Mouse (Mus musculus) thymus, adult 2 months (tissue): ENCODE measurements around the gene Alkbh1. TPM values are rescaled to one million over a fixed set of nuclear protein-coding genes. Genes with fewer than 3 reads are reported as not detected.

Experiments used
- DNase-seq: peaks from one replicate; pipeline ENCODE4 v3.0.0; 2021
- H3K27ac ChIP-seq: fragments of 200-500 bp; 2 replicates; pipeline ENCODE4 v1.5.1; 2012; ENCODE audit warnings: low read length, control low read depth; ENCODE audit not compliant: control insufficient read depth, insufficient read depth
- H3K27me3 ChIP-seq: fragments of 200-500 bp; 2 replicates; pipeline ENCODE4 v1.6.1; 2012; ENCODE audit warnings: mild to moderate bottlenecking, low read length, moderate library complexity, mixed read lengths; ENCODE audit not compliant: control insufficient read depth, insufficient read depth
- H3K36me3 ChIP-seq: fragments of 200-500 bp; 2 replicates; pipeline ENCODE4 v1.6.1; 2012; ENCODE audit warnings: mild to moderate bottlenecking, low read length, moderate library complexity; ENCODE audit not compliant: control insufficient read depth, insufficient read depth
- H3K4me1 ChIP-seq: fragments of 200-500 bp; replicated peaks from 2 replicates; pipeline ENCODE4 v1.6.1; 2012; ENCODE audit warnings: low read length; ENCODE audit not compliant: control insufficient read depth, insufficient read depth
- H3K4me3 ChIP-seq: fragments of 200-500 bp; 2 replicates; pipeline ENCODE4 v1.5.1; 2012; ENCODE audit warnings: mild to moderate bottlenecking, low read length, control low read depth, moderate library complexity; ENCODE audit not compliant: control insufficient read depth, insufficient read depth
- CTCF ChIP-seq: fragments of 200-500 bp; IDR thresholded peaks from 2 replicates; pipeline ENCODE4 v1.5.1; 2012; ENCODE audit warnings: mild to moderate bottlenecking, control low read depth, low read length, moderate library complexity, borderline replicate concordance; ENCODE audit not compliant: control insufficient read depth, poor library complexity, insufficient read depth; ENCODE audit errors: extremely low read depth
- POLR2A ChIP-seq: fragments of 200-500 bp; IDR thresholded peaks from 2 replicates; pipeline ENCODE4 v1.6.1; 2012; ENCODE audit warnings: mild to moderate bottlenecking, low read length, control low read depth, moderate library complexity; ENCODE audit not compliant: control insufficient read depth, poor library complexity, insufficient read depth; ENCODE audit errors: extremely low read depth
- WGBS: fragments of 180-500 bp; shearing (Covaris S2); methylation state at CpG from one replicate; pipeline ENCODE4 v1.1.7; 2018; 5-methylcytosine and 5-hydroxymethylcytosine counted together
- polyA plus RNA-seq: library from polyadenylated mRNA; depleted of rRNA; stranded (reverse); fragments of >200 nt; gene quantifications from 2 replicates; pipeline ENCODE4 v1.2.3, GENCODE M21; 2012; rRNA removed

Alkbh1 gene
- polyA plus RNA-seq, 1 experiment = 42.7 TPM

DNA sequence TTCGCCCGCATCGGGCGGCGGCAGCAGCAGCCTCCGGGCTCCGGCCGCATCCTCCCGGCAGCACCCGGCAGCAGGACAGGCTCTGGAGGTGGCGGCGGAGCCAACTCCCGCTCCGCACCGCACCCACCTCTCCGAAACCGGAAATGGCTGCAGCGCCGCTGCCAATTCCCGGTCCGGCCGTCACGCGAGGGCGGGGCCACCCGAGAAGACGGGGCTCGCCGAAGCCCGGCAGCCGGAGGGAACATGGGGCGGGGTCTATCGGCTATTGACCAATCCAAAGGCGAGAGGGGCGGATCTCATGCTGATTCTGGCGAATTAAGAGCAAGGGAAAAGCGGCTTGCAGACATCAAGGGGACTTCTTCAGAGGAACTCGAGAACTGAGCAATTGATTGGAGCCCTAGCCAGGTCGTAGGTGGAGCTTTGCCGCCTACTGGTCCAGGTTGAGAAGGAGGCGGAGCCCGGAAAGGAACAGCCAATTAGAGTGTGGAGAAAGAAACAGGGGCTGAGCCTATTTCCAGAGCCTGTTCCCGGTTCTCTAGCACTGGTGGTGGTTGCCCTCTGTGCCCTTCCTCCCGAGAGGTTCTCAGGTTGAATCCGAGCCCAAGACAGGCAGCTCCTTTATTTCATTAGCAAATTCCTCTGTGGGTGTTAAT lies 55.6 kb downstream of the Alkbh1 start, which contains the start of gene Sptlc2:
Gene Sptlc2, minus strand, starts transcription at position 234 of the 653 bp plus-strand sequence.
- DNase-seq = peak; percentile 100
- Histone ChIP-seq H3K4me1 (peaks cover 2% of the 10 kb centered on the region; the same call in 1 of the 2 replicates), H3K4me3 (peak within 1 kb of the TSS; percentile 67), H3K36me3 (no peaks in the 10 kb centered on the region), H3K27ac (no peak within 1 kb of the TSS), H3K27me3 (no peaks in the 10 kb centered on the region)
- under 1% methylated on average over 45 of the region's 45 CpGs for WGBS
- TF ChIP-seq POLR2A (peak; percentile 45; the same call in 1 of the 2 replicates), CTCF (peak; percentile 39; the same call in 1 of the 2 replicates)

DNA sequence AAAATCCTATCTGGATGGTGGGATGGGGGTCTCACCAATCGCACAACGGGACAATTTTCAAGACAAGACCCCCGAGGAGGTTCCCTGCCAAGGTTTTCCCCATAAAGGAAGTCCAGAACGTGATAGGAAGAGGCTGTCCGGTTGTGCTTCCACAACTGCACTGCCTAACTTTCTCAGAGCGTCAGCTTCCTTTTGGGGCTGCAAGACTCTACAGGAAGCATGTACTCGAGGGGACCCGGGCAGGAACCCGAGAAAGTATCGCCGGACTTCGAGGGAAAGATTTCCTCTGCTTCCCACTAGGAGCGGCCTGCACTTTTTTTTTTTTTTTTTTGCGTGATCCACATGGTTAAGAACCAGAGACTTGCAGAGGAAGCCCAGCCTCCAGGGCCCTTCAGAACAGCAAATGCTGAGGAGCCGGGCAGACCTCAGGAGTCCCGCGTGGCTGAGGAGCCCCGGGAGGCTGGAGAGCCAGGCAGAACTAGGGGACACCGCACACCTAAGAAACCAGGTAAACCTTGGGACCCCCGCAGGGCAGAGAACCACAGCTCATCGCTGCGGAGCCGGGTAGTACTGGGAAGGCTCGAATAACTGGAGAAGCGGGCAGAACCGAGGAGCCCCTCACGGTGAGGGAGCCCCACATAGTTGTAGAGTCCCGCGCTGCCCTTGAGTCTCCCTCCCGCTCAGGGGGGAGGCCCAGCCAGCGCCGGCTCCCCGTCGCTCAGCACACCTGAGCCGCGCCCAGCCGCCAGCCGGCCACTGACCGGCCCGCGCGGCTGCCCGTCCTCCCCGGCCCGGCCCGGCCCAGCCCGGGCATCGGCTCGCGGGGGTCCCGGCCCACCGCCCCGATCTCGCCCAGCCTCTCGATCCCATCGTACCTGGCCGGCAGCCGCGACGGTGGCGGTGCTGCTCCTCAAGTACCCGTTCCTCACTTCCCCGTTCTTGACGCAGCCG lies 56.4 kb downstream of the Alkbh1 start:
- under 1% methylated on average over 53 of the region's 65 CpGs for WGBS
- TF ChIP-seq CTCF (no peak), POLR2A (no peak)
- H3K27ac ChIP-seq = no peak overlapping the region
- peak; percentile 25 for DNase-seq
- H3K27me3 ChIP-seq = no peaks in the 10 kb centered on the region
- H3K4me1 ChIP-seq = peaks cover 2% of the 10 kb centered on the region; the same call in 1 of the 2 replicates
- H3K36me3 ChIP-seq = no peaks in the 10 kb centered on the region
- H3K4me3 ChIP-seq = peak overlapping the region; percentile 67

DNA sequence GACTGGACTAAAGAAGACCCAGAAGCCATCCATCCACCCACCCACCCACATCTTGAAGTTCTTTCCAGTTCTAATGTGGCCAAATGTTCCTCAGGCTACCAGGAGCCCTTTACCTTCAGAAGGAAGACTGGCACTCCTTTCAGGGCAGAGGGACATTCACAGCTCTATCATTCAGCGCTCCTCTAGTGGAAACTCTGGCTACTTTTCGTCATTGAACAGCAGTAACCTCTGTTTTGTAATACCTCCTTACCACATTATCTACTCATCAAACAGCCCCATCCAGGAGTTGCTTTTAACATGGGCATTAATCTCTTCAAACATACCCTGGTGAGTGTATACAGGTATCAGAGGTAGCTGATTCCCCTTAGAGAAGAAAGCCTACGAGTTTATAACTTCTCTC lies 58.8 kb downstream of the Alkbh1 start:
- no peaks in the 10 kb centered on the region for H3K27me3 ChIP-seq
- H3K36me3 ChIP-seq = no peaks in the 10 kb centered on the region
- no peak overlapping the region for H3K4me3 ChIP-seq
- H3K27ac ChIP-seq = no peak overlapping the region
- WGBS = 97% methylated on average over 3 of the region's 3 CpGs
- DNase-seq = no peak
- no peak for TF ChIP-seq POLR2A
- no peak for TF ChIP-seq CTCF
- peaks cover 2% of the 10 kb centered on the region; the same call in 1 of the 2 replicates for H3K4me1 ChIP-seq

DNA sequence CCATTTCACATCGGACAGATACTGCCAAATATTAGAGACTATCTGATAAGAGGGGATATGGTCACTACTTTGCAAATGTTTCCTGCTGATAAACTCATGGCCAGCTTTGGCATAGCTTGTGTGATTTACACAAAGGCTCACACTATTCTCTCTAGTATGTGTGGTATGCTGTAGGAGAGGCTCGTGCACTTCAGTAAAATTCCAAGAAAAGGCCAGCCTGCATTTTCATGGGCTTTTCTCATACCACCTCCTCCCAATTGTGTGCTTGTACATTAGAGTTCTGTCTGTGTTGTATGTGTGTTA lies 62.5 kb downstream of the Alkbh1 start:
- H3K36me3 ChIP-seq = no peaks in the 10 kb centered on the region
- no peak overlapping the region for H3K4me3 ChIP-seq
- TF ChIP-seq POLR2A (no peak), CTCF (no peak)
- H3K27ac ChIP-seq = no peak overlapping the region
- H3K27me3 ChIP-seq = no peaks in the 10 kb centered on the region
- DNase-seq = no peak
- H3K4me1 ChIP-seq = no peaks in the 10 kb centered on the region
- 87% methylated on average over 2 of the region's 2 CpGs for WGBS

DNA sequence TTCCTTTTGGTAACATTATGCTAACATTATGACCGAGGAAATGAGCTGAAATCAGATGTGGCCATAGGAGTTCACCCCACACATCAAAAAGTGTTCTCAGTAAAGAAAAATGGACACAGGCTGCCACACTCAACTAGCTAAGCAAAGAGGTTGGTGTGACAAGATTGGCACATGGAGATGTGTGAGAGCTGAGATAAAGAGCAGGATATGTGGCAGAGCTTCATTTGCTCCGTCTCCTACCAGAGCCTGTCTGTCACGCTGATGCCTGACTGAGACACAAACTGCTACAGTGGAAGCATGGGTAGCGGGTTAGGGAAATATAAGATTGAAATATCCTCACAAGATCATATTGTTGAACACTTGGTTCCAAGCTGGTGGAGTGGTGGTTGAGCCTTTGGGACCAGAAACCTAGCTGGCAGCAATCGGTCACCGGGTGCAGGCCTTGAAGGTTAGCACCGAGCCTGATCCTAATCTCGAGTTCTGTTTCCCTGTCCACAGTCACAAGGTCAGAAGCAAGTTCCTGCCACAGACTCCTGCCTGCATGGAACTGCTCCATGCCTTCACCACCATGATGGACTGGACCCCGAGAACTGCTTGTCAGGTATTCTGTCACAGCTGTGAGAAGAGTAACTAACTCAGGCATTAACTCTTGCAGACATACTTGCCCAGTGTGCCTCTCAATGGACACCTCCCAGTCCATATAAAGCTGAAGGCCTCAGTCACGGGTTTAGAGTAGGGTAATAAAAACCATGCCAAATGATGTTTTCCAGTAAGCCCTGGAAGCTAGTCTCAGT lies 63.0 kb downstream of the Alkbh1 start:
- no peaks in the 10 kb centered on the region for H3K36me3 ChIP-seq
- H3K4me3 ChIP-seq = no peak overlapping the region
- 92% methylated on average over 10 of the region's 10 CpGs for WGBS
- no peak for TF ChIP-seq CTCF
- TF ChIP-seq POLR2A = no peak
- no peak for DNase-seq
- H3K4me1 ChIP-seq = no peaks in the 10 kb centered on the region
- no peaks in the 10 kb centered on the region for H3K27me3 ChIP-seq
- H3K27ac ChIP-seq = no peak overlapping the region

DNA sequence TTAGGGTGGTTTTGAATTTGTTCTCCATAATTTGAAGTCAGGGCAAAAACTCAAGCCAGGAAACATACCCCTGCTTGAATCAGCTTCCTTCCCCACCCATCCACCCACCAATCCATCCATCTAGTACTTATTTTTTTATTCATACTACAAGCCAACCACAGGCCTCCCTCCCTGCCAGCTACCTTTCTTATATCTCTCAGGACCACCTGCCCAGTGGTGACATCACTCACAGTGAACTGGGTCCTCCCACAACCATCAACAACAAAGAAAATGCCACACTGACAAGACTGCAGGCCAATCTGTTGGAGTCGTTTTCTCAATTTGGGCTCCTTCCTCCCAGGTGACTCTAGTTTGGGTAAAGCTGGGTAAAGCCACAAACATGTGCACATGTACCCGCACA lies 64.3 kb downstream of the Alkbh1 start:
- Histone ChIP-seq H3K4me1 (no peaks in the 10 kb centered on the region), H3K27me3 (no peaks in the 10 kb centered on the region), H3K27ac (no peak overlapping the region), H3K4me3 (no peak overlapping the region), H3K36me3 (no peaks in the 10 kb centered on the region)
- no peak for DNase-seq
- 53% methylated on average over 2 of the region's 2 CpGs for WGBS
- TF ChIP-seq CTCF (no peak), POLR2A (no peak)

Other genes starting within 250 kb of the Alkbh1 start
- gene Samd15, start 244.3 kb downstream of the Alkbh1 start, polyA plus RNA-seq = 0.23 and 0.49 TPM in 2 replicates
- gene Tmed8, start 243.6 kb downstream of the Alkbh1 start, polyA plus RNA-seq = 9.6 and 9.7 TPM in 2 replicates
- 0.54 and 0.86 TPM in 2 replicates for gene Noxred1, start 205.3 kb downstream of the Alkbh1 start, polyA plus RNA-seq
- 34.5 and 37.6 TPM in 2 replicates for gene Vipas39, start 177.8 kb downstream of the Alkbh1 start, polyA plus RNA-seq
- gene Ahsa1, start 177.5 kb downstream of the Alkbh1 start, polyA plus RNA-seq = 63.8 and 64.5 TPM in 2 replicates
- gene Ism2, start 144.3 kb downstream of the Alkbh1 start, polyA plus RNA-seq = 0.05 TPM in 1 of 2 replicates, not detected in the other
- gene Sptlc2, start 55.7 kb downstream of the Alkbh1 start, polyA plus RNA-seq = 9.2 and 10.2 TPM in 2 replicates
- gene Slirp, start 121 bp downstream of the Alkbh1 start, polyA plus RNA-seq = 10.5 and 17.5 TPM in 2 replicates
- 14.3 and 16.8 TPM in 2 replicates for gene Snw1, start 28.3 kb upstream of the Alkbh1 start, polyA plus RNA-seq
- gene Gm5788, start 50.7 kb upstream of the Alkbh1 start, polyA plus RNA-seq = not detected in 2 replicates
- not detected in 2 replicates for gene Gm8300, start 70.3 kb upstream of the Alkbh1 start, polyA plus RNA-seq
- 0.07 TPM in 1 of 2 replicates, not detected in the other for gene Oog1, start 158.7 kb upstream of the Alkbh1 start, polyA plus RNA-seq
- not detected in 2 replicates for gene Gm4027, start 174.9 kb upstream of the Alkbh1 start, polyA plus RNA-seq
- gene Gm16381, start 200.6 kb upstream of the Alkbh1 start, polyA plus RNA-seq = not detected in 2 replicates